Mouse (Mus musculus) neutrophil, adult 5-6 weeks (primary cell): Measurements from ENCODE around the gene Zdhhc7. TPM values are rescaled to one million over a fixed set of nuclear protein-coding genes. Genes with fewer than 3 reads are reported as not detected.

Experiments used
- ATAC-seq: fragments of 151-379, 151-347 bp; 2 replicates; pipeline ENCODE4 v1.8.0; 2017; ENCODE audit warnings: mild to moderate bottlenecking, moderate TSS enrichment; ENCODE audit not compliant: insufficient number of reproducible peaks, poor library complexity, low FRiP score, severe bottlenecking; ENCODE audit errors: extremely low read depth
- total RNA-seq: library from RNA; stranded (forward); fragments of 200-1000 nt; gene quantifications from 2 replicates; pipeline ENCODE4 v1.2.3, GENCODE M21; 2017

Zdhhc7 gene
- total RNA-seq: 27.6 and 45.2 TPM in 2 replicates

DNA sequence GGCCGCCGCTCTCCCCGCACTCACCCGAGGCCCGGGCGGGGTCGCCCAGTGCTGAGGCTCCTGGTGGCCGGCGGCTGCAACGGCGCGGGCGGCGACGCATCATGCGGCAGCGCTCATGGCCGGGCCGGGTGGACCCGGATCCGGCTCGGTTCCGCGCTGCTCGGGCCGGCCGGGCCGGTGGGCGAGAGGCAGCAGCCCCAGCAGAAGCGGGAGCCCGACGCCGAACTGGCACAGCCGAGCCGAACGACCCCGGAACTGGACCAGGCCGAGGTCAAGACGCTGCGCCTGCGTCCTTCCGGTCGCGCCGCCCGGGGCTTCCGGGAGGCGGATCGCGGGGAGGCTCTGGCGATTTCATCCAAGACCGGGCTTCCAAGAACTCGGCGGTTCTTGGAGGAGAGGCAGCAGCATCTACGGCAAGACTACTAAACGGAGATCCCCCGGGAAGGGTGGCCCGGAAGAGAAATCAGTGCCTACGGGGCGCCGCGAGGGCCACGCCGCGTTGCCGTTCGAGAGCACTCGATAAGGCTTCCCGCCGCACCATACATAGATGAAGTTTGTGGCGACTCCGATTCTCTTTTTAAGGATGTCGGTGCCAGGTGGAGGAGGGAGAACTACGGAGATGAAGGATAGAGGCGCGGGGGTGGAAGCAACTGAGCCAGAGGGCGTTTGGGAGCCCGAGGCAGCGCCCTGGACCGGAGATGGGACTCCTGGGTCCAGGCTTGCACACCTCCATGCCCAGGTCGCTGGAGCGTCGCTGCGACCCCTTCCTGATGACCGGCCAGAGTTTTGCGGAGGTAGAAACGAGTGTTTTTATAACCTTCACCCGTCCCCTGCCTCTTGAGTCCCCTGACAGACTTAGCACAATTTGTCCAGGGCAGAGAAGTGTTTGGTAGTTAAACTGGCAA, at the start of gene Zdhhc7:
TSS of gene Zdhhc7 (minus strand) at position 415 of the 905 bp plus-strand sequence.
- peak; percentile 48 for ATAC-seq

DNA sequence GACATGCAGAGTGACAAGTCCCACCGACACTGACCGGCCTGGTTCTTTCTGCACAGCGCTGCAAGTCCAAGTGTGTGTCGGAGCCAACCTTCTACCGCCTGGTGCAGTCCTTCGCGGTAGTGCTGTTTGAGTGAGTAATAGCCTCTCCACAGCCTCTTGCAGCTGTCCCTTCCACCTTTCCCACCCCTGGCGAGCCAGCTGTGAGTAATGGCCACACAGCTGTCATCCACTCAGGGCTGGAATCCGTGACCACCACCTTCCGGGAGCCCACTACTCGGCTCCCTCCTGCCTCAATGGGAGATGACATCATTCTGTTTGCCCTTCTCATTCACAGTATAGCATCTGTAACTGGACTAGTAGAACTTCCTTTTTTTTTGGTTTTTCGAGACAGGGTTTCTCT, 48.7 kb upstream of the Zdhhc7 start:
- no peak for ATAC-seq

DNA sequence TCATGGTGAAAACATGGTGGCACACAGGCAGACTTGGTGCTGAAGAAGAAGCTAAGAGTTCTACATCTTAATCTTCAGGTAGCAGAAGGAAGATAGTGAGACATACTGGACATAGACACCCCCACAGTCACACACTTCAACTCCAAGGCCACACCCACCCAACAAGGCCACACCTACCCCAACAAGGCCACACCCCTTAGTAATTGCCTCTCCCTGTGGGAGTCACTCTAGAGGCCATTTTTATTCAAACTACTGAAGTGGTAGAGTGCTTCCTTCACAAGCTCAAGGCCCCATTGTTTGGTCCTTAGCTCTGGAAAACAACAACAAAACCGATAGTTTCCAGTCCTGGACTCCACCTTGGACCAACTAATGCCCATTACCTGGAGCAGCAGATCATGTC, 44.8 kb upstream of the Zdhhc7 start:
- ATAC-seq: no peak

DNA sequence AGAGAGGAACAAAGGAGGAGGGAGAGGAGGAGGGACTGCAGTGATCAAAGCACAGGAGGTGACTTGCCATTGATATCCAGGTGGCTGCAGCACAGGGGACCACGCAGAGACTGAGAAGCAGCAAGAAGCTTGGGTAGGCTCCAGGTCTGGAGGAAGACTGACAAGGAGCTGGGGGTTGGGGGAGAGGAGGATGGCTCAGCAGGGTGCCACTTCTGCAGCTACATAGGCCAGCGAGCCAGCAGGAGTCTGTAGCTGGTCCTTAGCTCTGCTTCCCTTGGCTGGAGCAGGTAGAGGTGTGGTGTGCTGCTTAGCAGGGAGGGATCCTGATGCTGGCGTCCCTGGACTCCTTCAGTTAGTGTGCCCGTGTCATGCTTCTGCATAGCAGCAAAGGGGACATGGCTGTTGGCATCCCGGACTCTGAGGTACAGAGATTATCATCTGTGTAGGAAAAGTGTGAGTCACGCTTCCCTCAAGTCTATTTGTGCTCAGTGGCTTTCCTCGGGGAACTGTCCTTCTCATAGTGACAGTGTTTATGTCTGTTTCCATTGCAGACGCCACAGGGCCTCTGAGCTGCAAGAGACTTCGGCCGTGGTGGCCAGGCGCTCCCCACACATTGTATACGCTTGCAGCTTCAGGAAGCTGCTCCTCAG, 43.5 kb upstream of the Zdhhc7 start:
- no peak for ATAC-seq

DNA sequence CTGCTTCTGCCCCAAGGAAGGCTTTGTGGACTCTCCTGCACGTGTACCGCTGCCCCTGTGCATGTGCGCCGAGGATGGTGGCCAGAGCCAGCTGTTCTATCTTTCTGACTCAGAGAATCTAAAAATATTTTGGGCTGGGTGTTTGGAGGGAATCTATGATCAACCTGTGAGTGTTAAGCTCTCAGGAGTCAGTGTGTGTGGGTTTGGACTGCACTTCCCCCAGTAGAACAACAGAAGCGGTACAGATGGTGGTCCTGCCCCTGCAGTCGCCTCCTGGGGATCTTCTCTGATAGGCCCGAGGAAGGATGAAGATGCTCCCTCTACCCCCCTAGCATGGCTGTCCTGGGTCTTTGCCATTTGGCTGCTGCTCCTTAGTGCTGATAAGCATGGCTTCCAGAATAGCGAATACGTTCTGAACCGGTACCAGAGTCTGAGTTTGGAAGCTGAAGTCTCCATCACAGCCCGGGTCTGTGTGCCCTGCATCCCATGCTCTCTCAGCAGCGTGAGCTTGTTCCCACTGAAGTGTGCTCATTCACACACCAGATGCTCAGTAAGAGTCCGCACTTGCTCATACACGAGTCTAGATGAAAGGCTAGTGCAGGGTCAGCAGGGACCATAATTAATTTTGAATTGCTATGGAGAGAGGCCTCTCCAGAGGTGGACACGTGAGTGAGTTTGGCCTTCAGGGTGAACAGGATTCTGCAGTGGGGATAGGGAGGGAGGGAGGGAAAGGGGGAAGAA, 42.8 kb upstream of the Zdhhc7 start:
- no peak for ATAC-seq

DNA sequence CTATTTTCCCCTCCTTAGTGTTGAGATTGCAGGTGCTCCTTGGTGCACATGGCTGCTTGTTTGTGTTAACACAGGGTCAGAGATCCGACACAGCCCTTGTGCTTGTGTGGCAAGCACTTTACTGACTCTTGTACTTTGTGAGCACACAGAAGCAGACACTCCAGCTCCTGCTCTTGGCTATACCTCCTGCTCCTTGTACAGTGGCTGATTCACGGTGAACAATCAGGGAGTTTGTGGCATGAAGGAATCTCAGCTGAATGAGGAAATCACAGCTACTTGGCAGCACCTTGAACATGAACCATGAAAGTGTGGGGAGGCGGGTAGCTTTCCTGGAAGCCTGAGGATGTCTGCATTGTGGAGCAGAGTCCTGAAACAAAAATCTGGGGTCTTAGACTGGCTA, 39.5 kb upstream of the Zdhhc7 start:
- no peak for ATAC-seq

DNA sequence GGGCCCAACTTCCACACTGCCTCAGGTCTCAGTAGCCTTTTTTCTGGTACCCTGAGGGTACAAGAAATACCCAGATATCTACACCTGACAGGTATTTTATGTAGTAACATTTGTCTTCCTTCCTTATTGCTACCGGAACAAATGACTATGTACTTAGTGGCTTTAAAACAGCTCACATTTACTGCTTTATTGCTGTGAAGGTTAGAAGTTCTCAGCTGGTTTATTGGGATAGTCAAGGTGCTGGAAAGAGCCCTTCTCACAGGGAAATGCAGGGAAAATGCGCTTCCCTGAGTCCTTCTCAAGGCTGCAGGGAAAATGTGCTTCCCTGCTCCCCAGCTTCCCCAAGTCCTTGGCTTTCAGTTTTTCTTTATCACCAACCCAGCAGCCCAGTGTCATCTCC, 37.7 kb upstream of the Zdhhc7 start:
- no peak for ATAC-seq

DNA sequence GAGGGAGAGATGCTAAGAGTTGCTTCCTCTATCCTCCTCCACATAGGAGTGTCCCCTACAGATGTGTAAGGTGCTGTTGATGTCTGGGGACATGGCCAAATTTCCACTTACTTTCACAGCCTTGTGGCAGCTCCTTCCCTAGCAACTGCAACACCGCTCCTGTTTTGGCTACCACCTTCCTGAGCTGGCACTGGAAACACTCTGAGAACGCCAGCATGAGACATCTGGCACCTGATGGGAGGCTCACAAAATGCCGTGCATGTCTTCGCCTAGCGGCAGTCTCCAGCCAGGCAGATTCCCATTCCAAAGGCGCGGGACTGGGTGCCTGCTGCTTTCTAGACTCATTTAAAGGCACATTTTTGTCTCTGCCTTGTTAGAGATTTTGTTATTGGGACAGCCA, 35.3 kb upstream of the Zdhhc7 start:
- ATAC-seq: no peak

DNA sequence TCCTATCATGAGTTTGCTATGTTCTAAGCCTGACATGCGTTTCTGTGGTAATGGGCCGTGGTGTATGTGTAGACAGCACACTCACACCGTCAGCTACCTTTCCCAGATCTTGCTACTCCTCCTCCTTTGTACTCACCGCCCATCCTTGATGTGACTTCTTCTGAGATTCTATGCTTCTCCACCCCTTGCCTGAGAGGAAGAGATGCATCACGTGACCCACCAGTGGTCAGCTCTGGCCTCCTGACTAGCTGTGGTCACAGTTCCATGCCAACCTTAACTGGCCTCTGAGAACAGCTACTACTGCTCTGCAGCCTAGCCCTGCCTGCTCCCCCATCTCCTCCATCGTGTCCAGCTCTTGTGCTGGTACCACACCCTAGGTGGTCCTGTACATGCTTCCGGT, 34.4 kb upstream of the Zdhhc7 start:
- ATAC-seq: no peak

DNA sequence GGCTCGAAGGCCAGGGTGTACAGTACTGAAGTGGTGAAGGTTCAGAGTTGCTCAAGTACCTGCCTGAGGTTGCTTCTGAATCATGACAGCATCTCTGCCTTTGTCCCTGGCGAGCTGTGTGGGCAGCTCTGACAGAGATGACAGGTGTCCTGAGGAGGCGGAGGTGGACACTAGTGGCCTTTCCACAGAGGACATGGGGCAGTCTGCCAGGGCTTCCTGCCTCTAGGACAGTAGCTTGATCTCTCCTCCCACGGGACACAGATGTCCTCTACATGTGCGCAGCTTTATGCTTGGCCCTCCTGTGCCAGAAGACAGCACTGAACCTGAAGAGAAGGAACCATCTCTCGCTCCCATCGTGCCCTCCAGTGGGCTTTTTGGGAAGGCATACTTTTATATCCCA, 31.9 kb upstream of the Zdhhc7 start:
- ATAC-seq: no peak

DNA sequence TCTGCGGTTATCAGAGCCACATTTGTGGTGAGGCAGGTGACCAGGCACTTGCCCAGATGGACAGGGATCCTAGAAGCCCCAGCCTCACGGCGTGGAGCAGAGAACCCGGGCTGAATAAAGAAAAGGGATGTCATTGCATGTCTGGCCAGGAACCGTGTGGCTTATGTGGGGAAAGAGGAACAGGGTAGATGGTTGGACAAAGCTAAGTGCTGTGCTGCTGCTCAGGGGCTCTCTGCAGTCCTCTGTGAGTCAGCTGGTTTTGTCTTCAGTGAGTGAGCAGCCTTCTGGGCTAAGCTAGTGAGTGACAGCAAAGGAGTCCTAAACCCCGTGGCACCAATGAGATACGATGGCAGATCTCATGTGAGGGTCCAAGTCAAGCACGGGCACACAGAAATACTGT, 29.9 kb upstream of the Zdhhc7 start:
- ATAC-seq: peak; percentile 52

DNA sequence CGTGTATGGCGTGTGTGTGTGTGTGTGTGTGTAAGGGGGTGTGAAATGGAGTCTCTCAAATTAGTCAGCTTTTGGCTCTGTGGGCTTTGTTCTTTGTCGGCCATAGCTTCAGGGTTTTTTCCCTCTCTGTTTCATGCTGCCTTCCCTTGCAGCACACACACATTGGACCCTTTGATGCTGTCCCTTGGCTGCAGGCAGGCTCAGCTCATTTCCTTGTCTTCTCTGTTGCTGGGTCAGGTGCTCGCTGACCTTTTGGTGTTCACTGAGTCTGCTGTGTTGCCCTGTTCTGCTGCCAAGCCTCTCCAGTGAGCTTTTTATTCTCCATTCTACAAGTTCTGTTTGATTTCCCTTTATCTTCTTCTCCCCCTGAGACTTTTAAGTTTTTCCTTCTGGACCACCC, 28.3 kb upstream of the Zdhhc7 start:
- ATAC-seq: no peak

DNA sequence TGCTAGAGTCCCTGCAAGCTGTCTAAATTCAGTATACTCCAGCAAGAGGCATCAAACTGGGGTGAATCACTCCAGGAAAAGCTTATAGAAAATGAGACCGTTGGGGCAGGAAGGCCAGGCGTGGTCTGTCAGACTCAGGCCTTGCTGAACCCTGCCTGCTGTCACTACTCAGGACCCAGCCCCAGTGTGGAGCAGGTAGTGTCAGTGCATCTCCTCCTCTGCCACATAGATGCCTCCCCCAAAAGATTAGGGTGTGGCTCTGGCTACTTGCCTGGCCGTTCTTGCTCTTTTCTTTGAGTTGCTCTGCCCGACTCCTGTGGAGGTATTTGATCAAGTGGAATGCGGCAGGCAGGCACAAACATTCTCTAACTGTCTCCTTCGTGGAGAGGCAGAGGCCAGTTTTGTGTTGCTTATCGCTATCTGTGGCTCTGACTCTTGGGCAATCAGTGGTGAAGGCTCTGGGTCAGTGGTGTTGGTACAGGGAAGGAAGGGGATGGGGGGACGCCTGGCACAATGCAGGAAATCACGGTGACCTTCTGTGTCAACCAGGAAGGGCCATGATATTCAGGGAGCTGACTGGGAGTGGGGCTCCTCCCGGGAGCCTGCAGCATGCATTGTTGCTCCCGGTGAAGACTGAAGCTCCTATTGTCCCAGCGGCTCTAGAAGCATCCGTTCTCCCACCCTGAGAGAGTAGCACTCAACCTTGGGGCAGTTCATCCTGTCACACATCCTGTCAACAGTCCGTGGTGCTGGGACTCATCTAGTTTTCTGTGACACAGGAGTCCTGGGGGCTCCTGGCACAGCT, 25.3 kb upstream of the Zdhhc7 start:
- ATAC-seq: no peak

DNA sequence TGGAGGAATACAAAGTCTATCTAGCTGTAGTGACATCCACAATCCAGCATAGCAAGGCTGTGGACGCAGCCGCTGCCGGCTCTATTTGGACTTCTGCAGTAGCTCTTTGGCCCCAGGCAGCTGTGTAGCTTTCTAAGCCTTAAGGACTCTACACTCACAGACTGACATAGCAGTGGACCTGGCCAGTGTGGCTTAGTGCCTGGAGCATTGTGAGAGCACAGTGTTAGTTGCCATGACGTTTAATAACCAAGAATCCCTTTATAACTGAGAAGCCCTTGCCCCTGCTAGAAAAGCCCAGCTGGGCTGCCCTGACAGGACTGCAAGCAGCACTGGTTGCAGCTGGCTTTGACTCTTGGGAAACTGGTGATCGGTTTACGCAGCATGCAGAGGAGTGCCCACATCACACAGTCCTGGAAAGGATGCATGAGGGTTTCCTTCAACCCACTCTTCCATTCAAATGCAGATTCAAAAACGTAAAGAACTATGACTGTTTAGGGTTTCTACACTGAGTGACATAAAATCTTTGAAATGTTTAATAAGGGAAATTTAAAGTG, 23.6 kb upstream of the Zdhhc7 start:
- ATAC-seq: no peak

DNA sequence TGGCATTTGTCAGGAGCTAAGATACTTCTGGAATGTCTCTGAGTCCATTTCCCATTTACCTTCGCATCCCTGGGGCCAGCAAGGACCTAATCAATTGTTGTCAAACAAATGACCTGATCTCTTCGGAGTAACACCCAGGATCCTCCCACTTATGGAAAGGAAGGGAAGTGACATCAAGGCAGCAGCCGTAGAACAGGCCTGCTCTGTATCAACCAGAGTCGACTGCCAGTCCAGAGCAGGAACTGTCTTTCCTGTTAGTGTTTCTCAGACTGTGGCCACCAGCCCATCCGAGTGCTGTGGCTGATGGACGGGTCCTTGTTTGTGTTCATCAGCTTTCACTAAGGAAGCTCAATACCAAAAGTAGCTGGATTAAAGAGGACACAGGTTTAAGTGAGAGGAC, 23.0 kb upstream of the Zdhhc7 start:
- ATAC-seq: no peak

DNA sequence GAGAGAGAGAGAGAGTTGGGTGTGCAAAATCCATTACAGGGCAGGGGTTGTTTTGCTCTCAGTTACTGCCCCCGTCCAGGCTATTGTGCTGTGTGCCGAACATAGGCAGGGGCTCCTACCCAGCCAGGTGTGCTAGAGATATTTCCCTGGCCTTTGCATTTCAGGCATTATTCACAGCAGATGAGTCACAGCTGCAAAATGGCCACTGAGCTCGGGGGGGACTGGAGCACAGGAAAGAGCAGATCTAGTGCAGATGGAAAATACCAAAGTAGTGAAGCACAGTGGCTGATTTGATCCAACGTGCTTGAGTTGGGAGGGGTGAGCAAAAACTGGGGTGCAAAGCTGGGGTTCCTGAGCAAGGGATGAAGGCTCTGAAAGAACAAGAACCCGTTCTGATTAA, 19.7 kb upstream of the Zdhhc7 start:
- ATAC-seq: no peak

DNA sequence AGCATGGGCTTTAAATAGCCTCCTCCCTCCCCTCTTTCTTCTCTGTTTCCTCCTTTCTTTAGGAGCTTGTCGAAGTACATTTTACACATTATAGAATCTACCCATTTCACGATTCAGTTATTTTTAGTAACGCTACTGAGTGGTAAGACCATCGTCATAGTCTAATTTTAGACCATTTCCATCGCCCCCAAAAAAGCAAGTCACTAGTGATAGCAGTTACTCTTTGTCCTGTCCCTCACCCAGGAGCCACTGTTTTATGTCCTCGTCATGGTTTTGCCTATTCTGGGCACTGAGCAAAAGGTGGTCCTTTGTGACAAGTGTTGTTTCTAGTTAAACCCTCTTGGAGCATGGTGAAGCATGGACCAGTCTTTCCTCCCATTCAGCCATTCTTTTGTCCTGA, 18.6 kb upstream of the Zdhhc7 start:
- ATAC-seq: no peak

DNA sequence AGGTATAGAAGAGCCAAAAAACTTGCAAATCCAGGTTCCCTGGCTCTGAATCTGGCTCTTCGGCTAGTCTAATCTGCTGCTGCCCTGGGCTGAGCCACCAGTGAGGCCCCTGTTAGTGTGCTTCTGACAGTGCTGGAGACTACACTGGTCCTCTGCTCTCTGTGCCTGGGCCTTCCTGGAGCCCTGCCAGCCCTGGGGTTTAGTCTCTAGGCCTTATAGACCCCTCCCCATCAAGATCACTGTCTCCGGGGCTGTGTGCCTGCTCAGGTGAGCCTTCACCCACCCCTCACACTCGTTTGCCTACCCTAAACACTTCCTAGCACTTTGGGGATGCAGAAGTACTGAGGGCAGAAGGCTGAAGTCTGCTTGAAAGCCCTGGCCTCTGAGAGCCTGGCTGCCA, 18.1 kb upstream of the Zdhhc7 start:
- ATAC-seq: no peak

DNA sequence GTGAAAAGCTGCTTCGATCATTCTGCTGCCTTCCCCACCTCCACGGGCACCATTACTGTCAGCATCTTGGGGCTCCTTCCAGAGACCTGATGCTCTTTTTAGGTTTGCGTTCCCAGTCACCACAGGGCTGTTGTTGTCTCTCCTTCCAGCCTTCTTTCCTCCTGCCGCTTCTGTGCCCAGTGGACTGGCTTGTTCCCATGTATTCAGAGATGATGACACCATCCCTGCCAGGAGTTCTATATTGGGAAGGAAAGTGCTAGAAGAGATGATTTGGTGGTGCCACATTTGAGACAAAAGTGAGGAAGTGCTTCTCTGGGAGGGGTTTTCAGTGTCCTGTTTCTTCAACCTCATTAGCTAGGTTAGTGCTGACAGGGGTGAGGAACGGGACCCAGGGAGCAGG, 17.6 kb upstream of the Zdhhc7 start:
- ATAC-seq: no peak
